Mouse (Mus musculus): ENCODE measurements around the gene Elob. TPM values are rescaled to one million over a fixed set of nuclear protein-coding genes. Genes with fewer than 3 reads are reported as not detected.
A peak's percentile ranks its signal among the peaks of the same experiment; 100 is the strongest.

The Elob gene
- polyA plus RNA-seq, 1 experiment from 2014 or later, result 984 TPM

- no peaks in the 10 kb centered on the region for H3K36me3 ChIP-seq
- WGBS, result 2% methylated on average over 29 of the region's 29 CpGs
These were observed 38.5 kb downstream of the Elob start, which contains the start of gene Srrm2 for GRCm38 (mm10) chr17:23790269-23791078. Srrm2 (plus strand) TSS chr17:23790532.

GRCm38 (mm10) chr17:23789749-23790268, 39.1 kb downstream of the Elob start:
- peaks cover 30% of the 10 kb centered on the region for H3K4me1 ChIP-seq
- peak overlapping the region; percentile 64 for H3K4me3 ChIP-seq
- H3K36me3 ChIP-seq, result no peaks in the 10 kb centered on the region
- no peak for DNase-seq (ENCODE audit: low spot score)
- peak overlapping the region; percentile 95 for H3K27ac ChIP-seq
- H3K9me3 ChIP-seq, result no peaks in the 10 kb centered on the region
- no peaks in the 10 kb centered on the region for H3K27me3 ChIP-seq (ENCODE audit: insufficient read depth, poor library complexity, severe bottlenecking)
- 12% methylated on average over 8 of the region's 8 CpGs for WGBS

More at GRCm38 (mm10) chr17:23790269-23791078, 38.5 kb downstream of the Elob start, which contains the start of gene Srrm2:
- Histone ChIP-seq H3K9me3 (no peaks in the 10 kb centered on the region), H3K4me3 (peak within 1 kb of the TSS; percentile 64), H3K4me1 (peaks cover 27% of the 10 kb centered on the region), H3K27ac (peak within 1 kb of the TSS; percentile 95), H3K27me3 (ENCODE audit: insufficient read depth, poor library complexity, severe bottlenecking) (no peaks in the 10 kb centered on the region)
- no peak for DNase-seq (ENCODE audit: low spot score)

DNA sequence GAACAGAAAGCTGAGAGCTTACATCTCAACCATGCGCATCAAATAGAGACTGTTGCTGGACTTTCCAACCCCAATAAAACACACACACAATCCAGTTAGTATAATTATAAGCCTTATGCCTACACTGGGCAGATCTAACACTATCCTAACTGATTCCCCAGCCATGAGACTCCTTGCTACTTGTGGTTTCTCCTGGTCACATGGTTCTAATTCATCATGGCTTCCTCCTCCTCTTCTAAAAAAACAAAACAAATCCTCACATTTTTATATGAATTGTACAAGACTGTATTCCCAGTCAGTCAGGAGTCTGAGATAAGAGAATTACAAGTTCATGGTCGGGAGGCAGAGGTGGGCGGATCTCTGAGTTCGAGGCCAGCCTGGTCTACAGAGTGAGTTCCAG, 40.0 kb downstream of the Elob start:
- no peaks in the 10 kb centered on the region for H3K9me3 ChIP-seq
- no peak overlapping the region for H3K4me3 ChIP-seq
- 83% methylated on average over 4 of the region's 4 CpGs for WGBS

GRCm38 (mm10) chr17:23786510-23786931, 42.4 kb downstream of the Elob start:
- 19% methylated on average over 13 of the region's 13 CpGs for WGBS
- Histone ChIP-seq H3K27me3 (ENCODE audit: insufficient read depth, poor library complexity, severe bottlenecking) (no peaks in the 10 kb centered on the region), H3K9me3 (no peaks in the 10 kb centered on the region), H3K4me1 (peaks cover 30% of the 10 kb centered on the region), H3K36me3 (no peaks in the 10 kb centered on the region), H3K4me3 (peak overlapping the region; percentile 77), H3K27ac (no peak overlapping the region)
- no peak for DNase-seq (ENCODE audit: low spot score)

More for the DNA sequence above, 40.0 kb downstream of the Elob start:
- Histone ChIP-seq H3K4me1 (peaks cover 30% of the 10 kb centered on the region), H3K27me3 (ENCODE audit: insufficient read depth, poor library complexity, severe bottlenecking) (no peaks in the 10 kb centered on the region), H3K27ac (no peak overlapping the region), H3K36me3 (no peaks in the 10 kb centered on the region)
- DNase-seq (ENCODE audit: low spot score), result no peak

GRCm38 (mm10) chr17:23785561-23786471, 43.1 kb downstream of the Elob start, which contains the start of gene Flywch2:
Flywch2 (minus strand) TSS chr17:23786081.
- Histone ChIP-seq H3K4me1 (peaks cover 25% of the 10 kb centered on the region), H3K9me3 (no peaks in the 10 kb centered on the region), H3K27me3 (ENCODE audit: insufficient read depth, poor library complexity, severe bottlenecking) (no peaks in the 10 kb centered on the region), H3K4me3 (peak within 1 kb of the TSS; percentile 77), H3K27ac (peak within 1 kb of the TSS; percentile 86), H3K36me3 (no peaks in the 10 kb centered on the region)
- 3% methylated on average over 43 of the region's 43 CpGs for WGBS
- no peak for DNase-seq (ENCODE audit: low spot score)

GRCm38 (mm10) chr17:23783352-23783751, 45.6 kb downstream of the Elob start:
- DNase-seq (ENCODE audit: low spot score), result no peak
- no peak overlapping the region for H3K4me3 ChIP-seq
- H3K27me3 ChIP-seq (ENCODE audit: insufficient read depth, poor library complexity, severe bottlenecking), result 0 out of 2 replicates have a peak, but pooled peaks cover 6% of the 10 kb centered on the region
- H3K36me3 ChIP-seq, result no peaks in the 10 kb centered on the region
- peaks cover 12% of the 10 kb centered on the region for H3K4me1 ChIP-seq
- H3K9me3 ChIP-seq, result no peaks in the 10 kb centered on the region
- H3K27ac ChIP-seq, result no peak overlapping the region

DNA sequence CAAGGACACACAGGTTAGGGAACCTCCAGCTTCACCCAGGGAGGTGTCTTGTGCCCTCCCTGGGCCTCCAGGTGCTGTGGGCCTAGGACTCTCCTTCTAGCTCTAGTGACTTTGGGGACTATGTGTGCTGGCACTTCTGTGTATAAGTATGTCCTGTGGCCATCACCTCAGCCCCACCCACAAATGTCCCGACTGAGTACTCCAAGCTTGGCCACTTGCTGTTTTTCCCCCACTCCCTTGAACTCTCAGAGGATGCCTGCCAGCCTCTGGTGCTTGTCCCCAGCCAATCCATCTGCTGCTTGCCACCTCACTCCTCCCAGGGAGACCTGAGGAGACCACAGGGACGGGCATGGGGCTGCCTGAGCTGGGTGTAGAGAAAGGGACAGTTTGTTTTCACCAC, 50.5 kb downstream of the Elob start:
- peaks cover 4% of the 10 kb centered on the region; the same call in 1 of the 2 replicates for H3K4me1 ChIP-seq
- WGBS, result 42% methylated on average over 2 of the region's 2 CpGs
- DNase-seq (ENCODE audit: low spot score), result no peak
- 0 out of 2 replicates have a peak, but pooled peaks cover 6% of the 10 kb centered on the region for H3K27me3 ChIP-seq (ENCODE audit: insufficient read depth, poor library complexity, severe bottlenecking)
- no peak overlapping the region for H3K27ac ChIP-seq
- no peaks in the 10 kb centered on the region for H3K36me3 ChIP-seq
- H3K4me3 ChIP-seq, result no peak overlapping the region
- H3K9me3 ChIP-seq, result no peaks in the 10 kb centered on the region

DNA sequence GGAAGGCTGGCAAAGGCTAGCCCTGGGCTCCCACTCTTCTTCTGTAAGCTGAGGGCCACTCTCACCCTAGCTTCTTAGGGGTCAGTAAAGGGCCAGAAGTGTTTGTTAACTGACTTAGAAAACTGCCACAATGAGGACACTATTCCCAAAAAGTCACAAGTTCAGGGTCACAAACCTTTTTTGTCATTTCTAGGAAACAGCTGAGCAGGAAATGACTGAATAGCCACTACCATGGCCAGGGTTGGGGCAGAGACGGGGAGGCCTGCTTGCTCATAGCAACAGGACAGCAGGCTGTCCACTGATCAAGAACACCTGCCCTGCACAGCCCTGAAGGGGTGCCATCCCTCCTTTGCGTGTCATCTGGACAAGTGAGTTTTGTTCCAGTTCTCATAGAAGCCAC, 51.8 kb downstream of the Elob start:
- Histone ChIP-seq H3K27me3 (ENCODE audit: insufficient read depth, poor library complexity, severe bottlenecking) (0 out of 2 replicates have a peak, but pooled peaks cover 6% of the 10 kb centered on the region), H3K9me3 (no peaks in the 10 kb centered on the region), H3K4me3 (no peak overlapping the region), H3K27ac (no peak overlapping the region), H3K4me1 (peaks cover 4% of the 10 kb centered on the region; the same call in 1 of the 2 replicates), H3K36me3 (no peaks in the 10 kb centered on the region)
- WGBS, result 79% methylated on average over 2 of the region's 2 CpGs
- DNase-seq (ENCODE audit: low spot score), result no peak

DNA sequence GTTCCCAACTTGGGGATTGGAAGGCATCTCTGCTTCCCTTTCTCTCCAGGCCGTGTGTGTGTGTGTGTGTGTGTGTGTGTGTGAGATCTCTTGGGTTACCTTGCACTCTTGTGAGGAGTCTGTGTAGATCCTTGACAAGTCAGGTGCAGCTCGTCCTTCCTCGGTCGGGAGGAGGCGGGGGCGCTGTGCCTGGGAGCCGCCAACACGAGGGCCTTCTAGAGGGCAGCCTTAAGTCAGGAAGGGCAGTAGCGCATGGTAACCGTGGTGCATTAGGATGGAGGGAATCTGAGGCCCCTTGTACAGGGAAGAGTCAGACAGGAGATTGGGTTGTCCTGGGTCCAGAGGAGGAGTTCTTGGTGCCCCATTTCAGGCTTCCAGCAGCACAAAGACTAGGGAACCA, 52.7 kb downstream of the Elob start:
- Histone ChIP-seq H3K36me3 (no peaks in the 10 kb centered on the region), H3K27ac (no peak overlapping the region), H3K4me1 (peaks cover 7% of the 10 kb centered on the region; the same call in 1 of the 2 replicates), H3K4me3 (no peak overlapping the region), H3K9me3 (no peaks in the 10 kb centered on the region), H3K27me3 (ENCODE audit: insufficient read depth, poor library complexity, severe bottlenecking) (0 out of 2 replicates have a peak, but pooled peaks cover 6% of the 10 kb centered on the region)
- 71% methylated on average over 10 of the region's 10 CpGs for WGBS
- DNase-seq (ENCODE audit: low spot score), result peak; percentile 73

Small RNA genes lying within 50 kb of the gene (microRNA-seq; reads per million reads assigned to microRNA genes)
- gene Mir5125, result 2.0 reads per million

Other genes with a start within 250 kb of the Elob start
- gene Zfp13, start 229.6 kb downstream of the Elob start, polyA plus RNA-seq (2016; fragmentation: Nextera tagmentation; extraction: Ambion mirVana), result 12.0 and 15.4 TPM in 2 replicates
- 0.10 and 0.21 TPM in 2 replicates for gene Zscan10, start 228.3 kb downstream of the Elob start, polyA plus RNA-seq (2016; fragmentation: Nextera tagmentation; extraction: Ambion mirVana)
- 0.39 and 0.43 TPM in 2 replicates for gene Mmp25, start 183.9 kb downstream of the Elob start, polyA plus RNA-seq (2016; fragmentation: Nextera tagmentation; extraction: Ambion mirVana)
- gene Bicdl2, start 168.6 kb downstream of the Elob start, polyA plus RNA-seq (2016; fragmentation: Nextera tagmentation; extraction: Ambion mirVana), result 0.28 and 0.40 TPM in 2 replicates
- 152 and 305 TPM in 2 replicates for gene Hcfc1r1, start 155.5 kb downstream of the Elob start, polyA plus RNA-seq (2016; fragmentation: Nextera tagmentation; extraction: Ambion mirVana)
- gene Thoc6, start 155.3 kb downstream of the Elob start, polyA plus RNA-seq (2016; fragmentation: Nextera tagmentation; extraction: Ambion mirVana), result 60.1 and 63.7 TPM in 2 replicates
- 35.4 and 72.4 TPM in 2 replicates for gene Tnfrsf12a, start 151.7 kb downstream of the Elob start, polyA plus RNA-seq (2016; fragmentation: Nextera tagmentation; extraction: Ambion mirVana)
- gene Cldn6, start 149.9 kb downstream of the Elob start, polyA plus RNA-seq (2016; fragmentation: Nextera tagmentation; extraction: Ambion mirVana), result 7.0 and 33.4 TPM in 2 replicates
- gene Cldn9, start 145.1 kb downstream of the Elob start, polyA plus RNA-seq (2016; fragmentation: Nextera tagmentation; extraction: Ambion mirVana), result 0.76 and 2.4 TPM in 2 replicates
- not detected in 2 replicates for gene 1520401A03Rik, start 106.4 kb downstream of the Elob start, polyA plus RNA-seq (2016; fragmentation: Nextera tagmentation; extraction: Ambion mirVana)
- 46.5 and 53.2 TPM in 2 replicates for gene Pkmyt1, start 102.8 kb downstream of the Elob start, polyA plus RNA-seq (2016; fragmentation: Nextera tagmentation; extraction: Ambion mirVana)
- gene Paqr4, start 88.3 kb downstream of the Elob start, polyA plus RNA-seq (2016; fragmentation: Nextera tagmentation; extraction: Ambion mirVana), result 8.7 and 9.3 TPM in 2 replicates
- 0.43 and 1.9 TPM in 2 replicates for gene Kremen2, start 83.3 kb downstream of the Elob start, polyA plus RNA-seq (2016; fragmentation: Nextera tagmentation; extraction: Ambion mirVana)
- 97.9 and 117 TPM in 2 replicates for gene Flywch1, start 57.5 kb downstream of the Elob start, polyA plus RNA-seq (2016; fragmentation: Nextera tagmentation; extraction: Ambion mirVana)
- gene Flywch2, start 43.1 kb downstream of the Elob start, polyA plus RNA-seq (2016; fragmentation: Nextera tagmentation; extraction: Ambion mirVana), result 9.0 and 20.3 TPM in 2 replicates
- 342 and 505 TPM in 2 replicates for gene Srrm2, start 38.6 kb downstream of the Elob start, polyA plus RNA-seq (2016; fragmentation: Nextera tagmentation; extraction: Ambion mirVana)
- not detected in 2 replicates for gene Prss33, start 6.9 kb upstream of the Elob start, polyA plus RNA-seq (2016; fragmentation: Nextera tagmentation; extraction: Ambion mirVana)
- not detected in 2 replicates for gene Prss32, start 14.7 kb upstream of the Elob start, polyA plus RNA-seq (2016; fragmentation: Nextera tagmentation; extraction: Ambion mirVana)
- 0.41 and 1.5 TPM in 2 replicates for gene Prss41, start 15.0 kb upstream of the Elob start, polyA plus RNA-seq (2016; fragmentation: Nextera tagmentation; extraction: Ambion mirVana)
- gene Prss21, start 38.9 kb upstream of the Elob start, polyA plus RNA-seq (2016; fragmentation: Nextera tagmentation; extraction: Ambion mirVana), result not detected in 2 replicates
- gene Dcpp1, start 51.7 kb upstream of the Elob start, polyA plus RNA-seq (2016; fragmentation: Nextera tagmentation; extraction: Ambion mirVana), result not detected in 2 replicates
- not detected in 2 replicates for gene Dcpp2, start 51.7 kb upstream of the Elob start, polyA plus RNA-seq (2016; fragmentation: Nextera tagmentation; extraction: Ambion mirVana)
- gene Dcpp3, start 88.3 kb upstream of the Elob start, polyA plus RNA-seq (2016; fragmentation: Nextera tagmentation; extraction: Ambion mirVana), result not detected in 2 replicates
- gene Sbp, start 112.5 kb upstream of the Elob start, polyA plus RNA-seq (2016; fragmentation: Nextera tagmentation; extraction: Ambion mirVana), result 0.21 TPM in 1 of 2 replicates, not detected in the other
- gene Sbpl, start 126.1 kb upstream of the Elob start, polyA plus RNA-seq (2016; fragmentation: Nextera tagmentation; extraction: Ambion mirVana), result not detected in 2 replicates
- 0.18 TPM in 1 of 2 replicates, not detected in the other for gene Prss30, start 151.4 kb upstream of the Elob start, polyA plus RNA-seq (2016; fragmentation: Nextera tagmentation; extraction: Ambion mirVana)
- 0.25 and 1.2 TPM in 2 replicates for gene Prss22, start 169.0 kb upstream of the Elob start, polyA plus RNA-seq (2016; fragmentation: Nextera tagmentation; extraction: Ambion mirVana)
- 0.38 and 1.2 TPM in 2 replicates for gene Prss27, start 209.0 kb upstream of the Elob start, polyA plus RNA-seq (2016; fragmentation: Nextera tagmentation; extraction: Ambion mirVana)
- gene Kctd5, start 244.3 kb upstream of the Elob start, polyA plus RNA-seq (2016; fragmentation: Nextera tagmentation; extraction: Ambion mirVana), result 55.2 and 71.8 TPM in 2 replicates

Data from heart, embryonic 10.5 days (tissue).